Mouse (Mus musculus) embryonic fibroblast, embryonic 13.5 days (primary cell): ENCODE measurements around the gene Gm3149.
"Not testable (repeated sequence)": the region's sequence is repeated elsewhere in the genome, so short reads cannot be mapped to it uniquely, and the experiment has no call there.

Experiments
- CTCF ChIP-seq: IDR thresholded peaks from 2 replicates; pipeline ENCODE4 v1.5.1; 2011; ENCODE audit warnings: mild to moderate bottlenecking, control low read depth, low read length, moderate library complexity, borderline replicate concordance; ENCODE audit not compliant: insufficient read depth
- POLR2A ChIP-seq: IDR thresholded peaks from 2 replicates; pipeline ENCODE4 v1.6.1; 2011; ENCODE audit warnings: low read depth, mild to moderate bottlenecking, control low read depth, low read length, moderate library complexity

GRCm38 (mm10) chr14:4369691-4370090 is 52.6 kb downstream of the Gm3149 start:
- not testable (repeated sequence) for TF ChIP-seq CTCF, POLR2A
